Mouse (Mus musculus) cerebellum, adult 11 months (tissue): ENCODE results near the gene Pex5l.

Source experiments
- DNase-seq: peaks from one replicate; pipeline ENCODE4 v3.0.0; 2022

Pex5l gene

DNA sequence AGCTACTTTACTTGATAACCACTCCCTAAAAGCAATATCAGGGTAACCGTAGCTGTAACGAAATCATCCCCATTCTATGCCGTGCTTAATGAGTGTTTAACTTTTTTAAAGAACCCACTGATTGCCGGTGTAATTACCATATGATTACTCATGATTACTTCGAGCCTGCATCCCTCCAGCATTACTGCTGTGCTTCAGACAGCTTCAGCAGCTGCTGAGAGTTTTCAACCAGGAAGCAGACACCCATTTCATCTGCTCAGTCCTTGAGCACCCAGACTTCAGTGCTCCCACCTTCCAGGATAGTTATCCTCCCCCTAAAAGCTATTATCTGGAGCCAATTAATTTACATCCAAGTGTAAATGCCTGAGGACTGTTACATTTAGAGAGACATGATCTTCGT, 218.9 kb downstream of the Pex5l start:
- no peak for DNase-seq

DNA sequence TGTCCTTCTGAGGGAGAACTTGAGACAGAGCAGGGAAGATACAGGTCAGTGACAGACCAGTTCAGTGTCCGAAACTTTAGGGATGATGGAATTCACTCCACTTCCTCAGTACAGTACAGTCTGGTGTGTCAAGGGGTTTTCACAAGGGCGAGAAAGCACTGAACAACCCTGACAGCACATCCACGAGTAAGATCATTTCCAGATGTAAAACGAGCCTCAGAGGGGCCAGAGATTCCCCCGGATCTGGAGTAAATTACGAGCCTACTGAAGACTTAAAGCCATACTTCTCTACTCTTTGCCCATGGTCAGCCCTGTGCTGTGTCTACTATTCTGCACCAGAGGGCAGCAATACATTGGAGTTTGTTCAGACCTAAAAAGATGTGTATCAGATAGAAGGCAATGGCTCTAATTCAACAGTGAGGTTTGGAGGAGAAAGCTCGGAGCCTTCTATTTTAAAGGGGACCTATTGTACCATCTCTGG, 232.9 kb downstream of the Pex5l start:
- no peak for DNase-seq

DNA sequence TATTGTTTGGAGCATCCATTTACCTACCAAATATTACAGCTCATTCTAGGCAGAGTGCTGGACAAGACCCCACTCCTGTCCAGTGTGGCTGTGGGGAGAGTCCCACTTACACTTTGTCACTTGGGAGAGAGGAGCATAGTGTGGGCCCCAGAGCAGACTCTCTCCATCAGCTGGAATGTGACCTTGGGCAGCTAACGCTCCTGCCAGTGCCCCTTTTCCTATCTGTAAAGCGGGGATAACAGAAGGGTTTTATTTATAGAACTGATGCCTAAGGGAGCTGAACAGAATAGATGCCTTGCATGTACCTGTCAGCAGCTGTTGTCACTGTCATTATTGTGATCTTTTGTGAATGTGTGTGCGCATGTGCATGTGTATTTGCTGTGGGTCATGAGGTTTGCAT, 234.6 kb downstream of the Pex5l start:
- no peak for DNase-seq

DNA sequence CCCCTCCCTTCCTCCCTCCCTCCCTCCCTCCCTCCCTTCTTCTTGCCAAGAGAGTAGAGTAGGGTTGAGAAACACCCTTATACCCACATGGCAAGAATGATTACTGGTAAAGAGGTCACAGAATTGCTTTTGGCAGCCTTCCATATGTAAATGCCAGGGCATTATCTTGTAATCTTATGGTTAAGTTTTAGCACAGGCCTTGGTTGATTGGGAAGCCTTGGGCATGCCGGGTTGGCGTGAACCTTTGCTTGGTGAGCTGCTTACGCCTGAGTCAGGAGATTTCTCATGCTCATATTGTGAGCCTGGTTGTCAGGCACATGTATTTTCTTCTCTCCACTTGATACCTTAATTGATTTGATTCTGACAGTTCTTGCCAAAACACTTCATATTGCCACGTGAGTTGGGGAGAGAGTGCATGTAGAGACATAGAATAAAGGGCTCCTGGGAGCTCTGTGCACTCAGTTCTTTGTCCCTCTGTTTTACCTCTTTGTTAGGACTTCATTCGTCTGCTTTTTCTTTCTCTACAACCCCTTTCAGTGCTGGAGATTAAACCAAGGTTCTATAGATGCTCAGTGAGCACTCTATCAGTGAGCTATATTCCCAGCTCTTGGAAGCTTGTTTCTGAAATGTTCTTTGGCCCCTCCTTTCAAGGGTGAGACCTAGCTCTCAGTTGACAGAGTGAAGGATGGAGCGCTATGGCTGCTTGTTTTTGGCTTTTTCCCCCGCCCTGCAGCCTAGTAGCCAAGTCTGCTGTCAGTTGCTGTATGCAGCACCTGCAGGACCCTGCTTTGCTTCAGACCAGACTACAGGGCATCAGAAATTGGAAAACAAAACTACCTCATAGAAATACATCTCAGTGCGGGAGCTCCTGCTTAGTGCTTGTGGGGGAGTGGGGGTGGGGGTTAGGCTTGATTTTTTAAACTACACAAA, 236.9 kb downstream of the Pex5l start:
- DNase-seq, result no peak

DNA sequence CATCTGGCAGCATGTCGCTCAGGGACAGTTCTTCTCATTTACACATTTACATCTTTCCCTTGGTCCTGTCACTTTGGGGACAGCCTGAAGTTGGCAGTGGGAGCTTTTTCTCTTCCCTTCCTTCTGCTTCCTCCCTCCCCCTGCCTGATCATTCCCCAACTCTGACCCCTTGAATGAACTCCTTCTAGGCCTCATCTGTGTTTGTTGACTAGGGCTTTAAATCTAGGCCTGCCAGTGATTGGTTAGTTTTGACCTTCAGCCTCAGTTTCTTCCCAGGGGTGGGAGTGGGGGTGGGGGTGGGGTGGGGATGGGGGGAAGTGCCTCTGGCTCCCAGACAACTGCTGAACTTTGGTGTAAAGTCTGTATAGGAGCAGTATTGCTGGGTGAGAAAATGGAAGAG, 238.4 kb downstream of the Pex5l start:
- no peak for DNase-seq

DNA sequence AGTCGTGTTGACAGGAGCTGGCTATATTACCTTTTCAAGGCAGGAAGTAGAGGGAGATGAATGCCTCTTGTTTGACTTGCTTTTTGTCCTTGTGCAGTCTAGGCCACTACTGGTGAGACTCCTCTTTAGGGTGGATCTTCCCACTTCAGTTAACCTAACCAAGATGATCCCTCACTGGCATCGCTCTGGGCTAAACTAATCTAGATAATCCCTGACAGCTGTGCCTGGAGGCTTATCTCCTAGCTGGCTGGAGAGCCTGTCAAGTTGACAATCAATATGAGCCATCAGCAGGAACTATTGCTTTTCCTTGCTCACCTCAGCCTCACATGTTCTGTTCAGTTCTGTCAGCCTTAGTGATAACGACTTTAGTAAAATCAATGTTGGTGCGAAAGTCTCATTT, 239.6 kb downstream of the Pex5l start:
- no peak for DNase-seq
